Mouse (Mus musculus): ENCODE results near the gene Zfp3.

Zfp3 gene

DNA sequence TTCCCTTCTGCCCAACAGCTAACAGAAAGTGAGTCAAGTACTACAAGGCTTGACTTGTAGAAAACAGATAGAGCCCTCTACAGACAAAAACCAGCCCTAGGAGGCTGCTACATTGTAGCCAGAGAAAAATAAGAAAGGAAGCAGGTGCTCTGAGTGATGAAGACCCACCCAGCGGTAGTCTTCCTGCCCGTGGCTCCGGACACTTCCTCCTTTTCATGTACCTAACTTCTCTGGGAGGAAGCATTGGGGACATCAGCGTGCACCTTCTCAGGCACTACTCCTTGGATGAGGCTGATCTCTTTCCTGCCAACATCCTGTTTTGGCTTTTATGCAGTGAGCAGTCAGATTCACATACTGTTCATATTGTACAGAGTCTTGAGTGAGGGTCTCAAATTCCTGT is 42.7 kb downstream of the Zfp3 start:
- DNase-seq (ENCODE audit: low spot score in 2 of 2): no peak

DNA sequence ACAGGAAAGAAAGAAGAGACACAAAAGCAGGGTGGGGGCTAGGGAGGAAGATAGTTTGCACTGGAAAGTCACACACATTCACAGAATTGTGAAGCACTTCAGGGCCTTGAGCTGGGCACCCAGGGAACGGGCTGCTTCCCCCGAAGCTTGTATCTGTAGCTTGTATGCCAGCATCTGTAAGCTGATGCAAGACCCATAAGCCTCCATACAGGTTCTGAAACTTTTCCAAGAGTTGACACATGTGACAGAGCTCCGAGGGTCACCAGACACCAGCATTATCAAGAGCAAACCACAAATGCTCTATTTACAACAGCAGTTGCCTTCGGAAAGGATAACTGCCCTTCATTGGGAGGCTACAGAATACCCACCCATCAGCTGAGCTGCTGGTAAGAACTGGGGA is 43.6 kb downstream of the Zfp3 start:
- no peak for DNase-seq (ENCODE audit: low spot score in 2 of 2)

DNA sequence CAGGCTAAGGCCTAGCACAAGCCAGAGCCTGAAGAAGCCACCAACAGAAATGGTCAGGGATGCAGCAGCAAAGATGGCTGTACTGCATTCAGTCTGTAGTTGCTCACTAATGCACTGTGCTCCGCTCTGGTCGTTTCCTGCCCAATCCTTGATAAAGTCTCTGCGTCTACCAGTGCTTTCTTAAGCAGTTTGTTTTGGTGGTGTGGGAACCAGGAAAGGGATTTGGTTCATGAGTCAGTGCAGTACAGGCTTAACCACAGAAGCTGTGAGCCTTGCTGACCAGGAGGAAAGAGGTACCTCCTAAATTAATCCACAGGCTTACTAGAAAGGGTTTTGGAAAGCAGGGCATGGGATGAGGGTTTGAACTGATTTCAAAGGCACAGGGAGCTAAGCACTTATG is 44.1 kb downstream of the Zfp3 start:
- no peak for DNase-seq (ENCODE audit: low spot score in 2 of 2)

DNA sequence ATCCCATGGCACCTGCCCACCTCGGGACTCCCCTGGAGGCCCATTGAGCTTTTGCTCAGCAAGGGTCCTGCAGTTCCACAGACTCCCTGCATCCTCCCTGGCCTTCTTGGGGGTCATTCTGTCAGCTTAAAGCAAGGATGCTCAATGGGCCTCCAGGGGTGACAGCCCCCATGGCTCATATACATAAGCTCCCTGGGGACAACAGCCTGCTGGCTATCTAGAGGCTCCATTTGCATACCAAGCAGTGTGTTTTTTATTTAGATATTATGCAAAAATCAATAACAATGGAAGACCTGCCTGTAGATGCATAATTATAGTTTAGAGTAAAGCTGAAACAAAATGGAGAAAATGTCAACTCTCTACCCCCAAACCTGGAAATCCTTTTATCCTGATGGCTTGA is 45.0 kb downstream of the Zfp3 start:
- DNase-seq (ENCODE audit: low spot score in 2 of 2): no peak

DNA sequence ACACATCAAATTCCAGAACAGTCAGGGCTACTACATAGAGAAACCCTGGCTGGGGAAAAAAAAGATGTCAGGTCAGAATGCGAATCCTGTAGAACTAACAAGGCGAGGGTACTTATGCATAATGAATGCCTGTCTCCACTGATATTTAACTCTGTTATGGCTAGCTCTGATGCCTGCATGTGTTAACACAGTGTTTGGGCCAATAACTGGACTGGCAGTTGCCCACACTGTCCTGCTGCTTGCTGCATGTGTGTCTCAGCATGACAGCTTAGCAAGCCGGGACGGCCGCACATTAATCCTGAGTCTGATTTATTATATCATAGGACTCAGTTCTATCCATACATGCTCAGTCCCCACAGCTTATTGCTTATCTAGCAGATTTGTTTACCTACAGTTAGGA is 47.0 kb downstream of the Zfp3 start:
- DNase-seq (ENCODE audit: low spot score in 2 of 2): no peak

DNA sequence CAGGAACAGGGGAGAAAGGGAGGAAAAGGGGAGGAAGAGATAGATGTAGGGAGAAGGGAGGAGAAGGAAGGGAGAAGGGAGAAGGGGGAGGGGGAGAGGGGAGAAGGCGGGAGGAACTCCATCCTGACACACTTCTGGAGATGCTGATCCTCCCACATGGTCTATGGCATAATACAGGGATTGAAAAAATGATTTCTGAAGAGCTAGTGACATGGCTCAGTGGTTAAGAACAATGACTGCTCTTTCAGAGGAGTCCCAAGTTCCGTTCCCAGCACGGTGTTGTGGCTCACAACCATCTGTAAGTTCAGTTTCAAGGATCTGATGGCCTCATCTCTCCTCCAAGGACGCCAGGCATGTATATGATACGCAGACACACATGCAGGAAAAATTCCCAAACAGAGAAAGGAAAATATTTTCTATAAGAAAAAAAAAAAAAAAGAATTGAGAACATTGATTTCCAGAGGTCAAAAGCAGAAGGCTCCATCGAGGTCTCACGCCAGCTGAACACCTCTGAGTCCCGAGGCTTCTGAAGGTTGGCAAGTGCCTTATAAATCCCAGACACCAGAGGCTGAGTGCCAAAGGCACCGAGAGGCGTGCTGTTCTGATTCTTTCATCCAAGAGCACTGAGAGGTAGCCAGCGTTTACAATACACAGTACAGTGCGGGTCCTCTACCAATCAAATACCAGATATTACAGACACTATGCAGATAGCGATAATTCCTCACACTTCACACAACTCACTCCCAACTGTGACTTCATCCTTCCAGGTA is 47.6 kb downstream of the Zfp3 start:
- no peak for DNase-seq (ENCODE audit: low spot score in 2 of 2)

DNA sequence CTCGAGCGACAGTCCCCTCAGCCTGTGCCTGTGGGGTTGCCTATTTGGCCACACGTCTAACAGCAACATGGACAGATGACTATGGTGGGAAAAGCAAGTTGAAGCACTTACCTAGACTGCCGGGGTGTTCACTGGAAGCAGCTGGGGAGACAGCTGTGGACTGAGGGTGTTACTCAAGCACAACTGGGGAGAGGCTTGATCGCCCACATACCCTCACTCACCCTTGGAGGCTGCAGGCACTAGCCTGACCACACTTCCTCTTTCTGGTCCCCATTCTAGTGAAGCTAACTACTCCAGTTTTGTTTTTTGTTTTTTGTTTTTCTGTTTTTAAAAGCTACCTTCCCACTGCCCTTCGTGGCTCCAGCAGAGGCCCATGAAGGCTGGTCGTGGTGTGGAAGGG is 48.4 kb downstream of the Zfp3 start, which contains the start of gene Scimp:
Gene Scimp (minus strand): TSS at position 222 of the 400 bp plus-strand sequence.
- DNase-seq (ENCODE audit: low spot score in 2 of 2): peak; percentile 50 to 62

DNA sequence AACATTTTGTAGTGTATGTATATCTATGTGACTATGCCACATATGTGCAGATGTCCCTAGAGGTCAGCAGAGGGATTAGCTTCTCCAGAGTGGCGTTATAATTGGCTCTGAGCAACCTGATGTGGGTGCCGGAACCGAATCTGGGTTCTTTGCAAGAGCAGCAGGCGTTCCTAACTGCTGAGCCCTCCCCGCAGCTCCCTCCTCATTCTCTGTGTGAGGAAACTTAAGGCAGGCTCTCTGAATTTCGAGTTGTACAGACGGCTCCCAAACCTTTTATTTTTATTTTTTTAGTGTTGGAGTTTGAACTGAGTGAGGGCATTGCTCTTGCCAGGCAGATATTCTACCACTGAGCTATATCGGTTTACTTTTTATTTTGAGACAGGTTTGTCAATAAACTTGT is 51.1 kb downstream of the Zfp3 start:
- DNase-seq (ENCODE audit: low spot score in 2 of 2): no peak

DNA sequence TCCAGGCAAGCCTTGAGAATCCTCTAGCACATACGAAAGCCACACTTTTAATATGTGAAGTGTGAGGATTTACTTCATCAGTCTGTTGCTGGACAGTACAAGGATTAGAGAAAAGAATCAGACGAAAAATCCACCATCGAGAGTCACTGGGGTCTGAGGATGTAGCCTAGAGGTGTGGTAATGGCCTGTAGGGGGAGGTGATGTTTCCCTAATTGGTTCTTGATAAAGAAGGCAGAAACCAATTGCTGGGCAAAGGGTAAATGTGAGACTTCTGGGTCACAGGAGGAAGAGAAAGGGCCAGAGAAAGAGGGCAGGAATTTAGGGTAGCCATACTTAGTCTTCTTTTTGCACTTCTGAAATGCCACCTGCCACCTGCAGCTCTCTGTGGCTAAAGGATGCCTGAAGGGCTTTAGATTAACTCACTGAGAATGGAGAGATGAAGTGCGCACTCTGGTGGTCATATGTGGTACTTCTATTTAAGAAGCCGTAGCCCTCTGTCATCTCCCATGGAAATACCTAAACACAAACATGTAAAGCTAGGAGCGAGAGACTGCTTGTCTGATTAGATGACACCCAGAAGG is 51.6 kb downstream of the Zfp3 start:
- peak; percentile 76 to 78 for DNase-seq (ENCODE audit: low spot score in 2 of 2)

DNA sequence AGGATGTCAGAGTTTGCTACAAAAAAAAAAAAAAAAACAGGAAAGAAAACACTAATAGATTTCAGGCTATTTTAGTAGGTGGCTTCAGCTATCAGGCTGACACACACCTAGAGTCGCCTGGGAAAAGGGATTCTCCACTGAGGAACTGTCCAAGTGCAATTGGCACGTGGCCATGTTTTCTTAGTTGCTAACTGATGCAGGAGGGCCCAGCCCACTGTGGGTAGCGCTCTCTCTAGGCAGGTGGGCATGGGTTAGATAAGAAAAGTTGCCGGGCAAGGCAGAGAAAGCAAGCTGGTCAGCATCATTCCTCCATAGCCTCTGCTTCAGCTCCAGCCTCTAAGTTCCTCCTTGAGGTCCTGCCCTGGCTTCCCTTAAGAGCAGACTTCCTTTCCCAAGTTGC is 52.8 kb downstream of the Zfp3 start:
- no peak for DNase-seq (ENCODE audit: low spot score in 2 of 2)

DNA sequence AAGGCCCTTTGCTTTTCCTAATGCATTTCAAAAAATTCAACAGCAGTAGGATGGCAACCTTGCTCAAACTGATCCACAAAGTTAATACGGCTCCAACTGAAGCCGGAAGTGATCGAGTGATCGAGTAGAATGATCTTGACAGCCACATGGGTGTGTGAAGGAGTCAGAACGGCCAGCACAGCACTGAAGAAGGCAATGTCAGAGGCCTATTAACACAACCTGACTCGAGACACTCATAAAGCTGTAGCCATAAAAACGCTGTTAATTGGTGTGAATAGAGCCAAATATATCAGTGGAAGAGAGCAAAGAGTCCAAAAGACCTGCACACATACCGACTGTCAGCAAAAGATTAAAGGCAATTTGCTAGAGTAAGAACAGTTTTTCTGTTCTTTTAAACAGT is 56.1 kb downstream of the Zfp3 start:
- DNase-seq (ENCODE audit: low spot score in 2 of 2): no peak

DNA sequence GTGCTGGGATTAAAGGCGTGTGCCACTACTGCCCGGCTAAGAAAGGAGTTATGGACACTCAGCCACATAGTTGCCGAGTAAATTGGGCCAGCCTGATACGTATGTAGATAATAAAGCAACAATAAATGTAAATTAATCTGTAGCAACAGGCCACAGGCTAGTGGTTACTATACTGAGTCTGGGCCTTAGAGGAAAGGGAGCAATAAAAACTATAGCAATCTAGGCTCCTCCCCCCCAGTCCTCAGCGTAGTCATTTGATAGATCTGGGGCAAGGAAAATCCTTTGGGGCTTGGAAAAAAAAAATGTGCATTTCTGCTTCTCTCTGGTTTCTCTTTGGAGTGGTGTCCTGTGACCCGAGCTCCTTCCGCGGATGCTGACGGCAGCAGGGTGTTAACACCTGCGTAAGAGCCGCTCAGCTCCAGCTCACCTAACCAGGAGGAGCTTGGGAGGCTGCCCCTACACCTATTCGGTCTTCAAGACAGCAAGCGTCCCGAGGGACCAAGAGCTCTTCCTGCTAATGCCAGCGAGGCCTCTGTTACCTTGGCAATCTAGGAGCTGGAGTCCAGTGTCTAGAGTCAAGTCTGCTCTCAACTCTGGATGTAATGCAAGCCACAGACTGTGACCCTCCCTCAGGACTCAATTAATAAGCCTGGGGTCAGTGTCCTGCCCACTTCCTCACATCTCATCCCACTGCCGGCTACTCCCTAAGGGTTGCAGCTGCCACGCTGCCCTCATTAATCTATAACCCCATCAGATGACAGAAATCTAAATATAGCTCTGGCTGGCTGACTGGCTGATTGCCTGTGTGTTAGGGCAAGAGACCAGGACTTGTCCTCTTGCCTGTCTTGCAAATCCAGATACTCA is 58.0 kb downstream of the Zfp3 start:
- DNase-seq (ENCODE audit: low spot score in 2 of 2): no peak

Data from natural killer cell, adult 2 months (primary cell).